Mouse (Mus musculus): ENCODE measurements around the gene Tnrc6c. TPM values are rescaled to one million over a fixed set of nuclear protein-coding genes. Genes with fewer than 3 reads are reported as not detected.
A peak's percentile ranks its signal among the peaks of the same experiment; 100 is the strongest.

The Tnrc6c gene
- total RNA-seq, 1 experiment from 2014 or later = 60.8 TPM

- peak; percentile 54 for ATAC-seq (ENCODE audit: extremely low read depth, insufficient number of reproducible peaks, low FRiP score, poor library complexity, severe bottlenecking)
Measured at GRCm38 (mm10) chr11:117799174-117799573, 145.1 kb downstream of the Tnrc6c start.

GRCm38 (mm10) chr11:117800038-117800437 is 145.9 kb downstream of the Tnrc6c start:
- no peak for ATAC-seq (ENCODE audit: extremely low read depth, insufficient number of reproducible peaks, low FRiP score, poor library complexity, severe bottlenecking)

- ATAC-seq (ENCODE audit: extremely low read depth, insufficient number of reproducible peaks, low FRiP score, poor library complexity, severe bottlenecking) = no peak
Measured at GRCm38 (mm10) chr11:117801650-117802049, 147.6 kb downstream of the Tnrc6c start.

- ATAC-seq (ENCODE audit: extremely low read depth, insufficient number of reproducible peaks, low FRiP score, poor library complexity, severe bottlenecking) = no peak
Measured at GRCm38 (mm10) chr11:117803166-117803688, 149.1 kb downstream of the Tnrc6c start.

GRCm38 (mm10) chr11:117806781-117807180 is 152.7 kb downstream of the Tnrc6c start:
- ATAC-seq (ENCODE audit: extremely low read depth, insufficient number of reproducible peaks, low FRiP score, poor library complexity, severe bottlenecking) = no peak

- ATAC-seq (ENCODE audit: extremely low read depth, insufficient number of reproducible peaks, low FRiP score, poor library complexity, severe bottlenecking) = peak; percentile 24
Measured at GRCm38 (mm10) chr11:117809407-117810311, 155.6 kb downstream of the Tnrc6c start, which contains the start of the genes Gm20708 and Syngr2. Gm20708 (plus strand) TSS chr11:117809668. Syngr2 (plus strand) TSS chr11:117809668.

- peak; percentile 67 for ATAC-seq (ENCODE audit: extremely low read depth, insufficient number of reproducible peaks, low FRiP score, poor library complexity, severe bottlenecking)
Measured at GRCm38 (mm10) chr11:117810401-117811046, 156.4 kb downstream of the Tnrc6c start.

Other genes starting within 250 kb of the Tnrc6c start
- gene Gm11733, start 169.9 kb upstream of the Tnrc6c start, total RNA-seq (2017) = not detected in 2 replicates
- gene Tmc8, start 127.8 kb downstream of the Tnrc6c start, total RNA-seq (2017) = 21.6 and 23.1 TPM in 2 replicates
- gene Tmc6, start 127.9 kb downstream of the Tnrc6c start, total RNA-seq (2017) = 73.8 and 95.0 TPM in 2 replicates
- gene 6030468B19Rik, start 143.4 kb downstream of the Tnrc6c start, total RNA-seq (2017) = 0.58 and 0.86 TPM in 2 replicates
- gene Gm20708, start 155.4 kb downstream of the Tnrc6c start, total RNA-seq (2017) = 3.9 and 8.8 TPM in 2 replicates
- gene Syngr2, start 155.4 kb downstream of the Tnrc6c start, total RNA-seq (2017) = 80.2 and 108 TPM in 2 replicates
- gene Afmid, start 171.6 kb downstream of the Tnrc6c start, total RNA-seq (2017) = 10.4 and 11.9 TPM in 2 replicates
- 9.0 and 12.4 TPM in 2 replicates for gene Tk1, start 171.8 kb downstream of the Tnrc6c start, total RNA-seq (2017)
- 0.47 and 0.49 TPM in 2 replicates for gene Birc5, start 195.0 kb downstream of the Tnrc6c start, total RNA-seq (2017)
- not detected in 2 replicates for gene Tmem235, start 206.5 kb downstream of the Tnrc6c start, total RNA-seq (2017)
- gene Tha1, start 219.2 kb downstream of the Tnrc6c start, total RNA-seq (2017) = 3.6 and 6.8 TPM in 2 replicates

Data from neutrophil, adult 5-6 weeks (primary cell).